Mouse (Mus musculus): ENCODE measurements around the gene Rmi2. TPM values are rescaled to one million over a fixed set of nuclear protein-coding genes. Genes with fewer than 3 reads are reported as not detected.

Rmi2 gene
- polyA plus RNA-seq, 1 experiment from 2014 or later, result 3.4 TPM

- no peak overlapping the region for H3K9ac ChIP-seq (ENCODE audit: low read depth, low read length)
- ATAC-seq (replicated peaks; ENCODE audit: low FRiP score), result no peak; the same call in 1 of the 2 replicates
- H3K9me3 ChIP-seq (ENCODE audit: control insufficient read depth, low read length), result peaks cover 4% of the 10 kb centered on the region; the same call in 1 of the 2 replicates
- no peak overlapping the region for H3K4me2 ChIP-seq
- no peak overlapping the region for H3K4me3 ChIP-seq (ENCODE audit: low read depth, low read length)
- H3K4me1 ChIP-seq (replicated peaks; ENCODE audit: control insufficient read depth, insufficient read depth, low read length), result 0 out of 2 replicates have a peak, but pooled peaks cover 4% of the 10 kb centered on the region
- H3K36me3 ChIP-seq (ENCODE audit: control insufficient read depth, insufficient read depth, low read length), result no peaks in the 10 kb centered on the region
- no peak for DNase-seq (ENCODE audit: low spot score)
- no peaks in the 10 kb centered on the region for H3K27me3 ChIP-seq (replicated peaks; ENCODE audit: control insufficient read depth, insufficient read depth, low read length)
- H3K27ac ChIP-seq (ENCODE audit: low read depth, low read length), result no peak overlapping the region
- WGBS, result 100% methylated on average over 1 of the region's 1 CpGs
These were observed 99.2 kb downstream of the Rmi2 start for GRCm38 (mm10) chr16:10934047-10934446.

- no peak overlapping the region for H3K4me2 ChIP-seq
- H3K9me3 ChIP-seq (ENCODE audit: control insufficient read depth, low read length), result no peaks in the 10 kb centered on the region
- H3K27ac ChIP-seq (ENCODE audit: low read depth, low read length), result no peak overlapping the region
- 58% methylated on average over 5 of the region's 5 CpGs for WGBS
- ATAC-seq (replicated peaks; ENCODE audit: low FRiP score) (no peak), DNase-seq (ENCODE audit: low spot score) (no peak)
- H3K4me1 ChIP-seq (replicated peaks; ENCODE audit: control insufficient read depth, insufficient read depth, low read length), result 0 out of 2 replicates have a peak, but pooled peaks cover 4% of the 10 kb centered on the region
- H3K4me3 ChIP-seq (ENCODE audit: low read depth, low read length), result no peak overlapping the region
- H3K36me3 ChIP-seq (ENCODE audit: control insufficient read depth, insufficient read depth, low read length), result no peaks in the 10 kb centered on the region
- no peak overlapping the region for H3K9ac ChIP-seq (ENCODE audit: low read depth, low read length)
- no peaks in the 10 kb centered on the region for H3K27me3 ChIP-seq (replicated peaks; ENCODE audit: control insufficient read depth, insufficient read depth, low read length)
These were observed 102.0 kb downstream of the Rmi2 start for GRCm38 (mm10) chr16:10936700-10937319.

GRCm38 (mm10) chr16:10937497-10937896 lies 102.6 kb downstream of the Rmi2 start:
- Histone ChIP-seq H3K4me2 (no peak overlapping the region), H3K36me3 (ENCODE audit: control insufficient read depth, insufficient read depth, low read length) (no peaks in the 10 kb centered on the region), H3K27ac (ENCODE audit: low read depth, low read length) (no peak overlapping the region), H3K4me3 (ENCODE audit: low read depth, low read length) (no peak overlapping the region), H3K9ac (ENCODE audit: low read depth, low read length) (no peak overlapping the region), H3K9me3 (ENCODE audit: control insufficient read depth, low read length) (no peaks in the 10 kb centered on the region), H3K27me3 (replicated peaks; ENCODE audit: control insufficient read depth, insufficient read depth, low read length) (no peaks in the 10 kb centered on the region), H3K4me1 (replicated peaks; ENCODE audit: control insufficient read depth, insufficient read depth, low read length) (0 out of 2 replicates have a peak, but pooled peaks cover 4% of the 10 kb centered on the region)
- ATAC-seq (replicated peaks; ENCODE audit: low FRiP score), result no peak
- DNase-seq (ENCODE audit: low spot score), result no peak
- WGBS, result 57% methylated on average over 11 of the region's 11 CpGs

GRCm38 (mm10) chr16:10939932-10940331 lies 105.1 kb downstream of the Rmi2 start:
- no peak overlapping the region for H3K4me3 ChIP-seq (ENCODE audit: low read depth, low read length)
- 0 out of 2 replicates have a peak, but pooled peaks cover 4% of the 10 kb centered on the region for H3K4me1 ChIP-seq (replicated peaks; ENCODE audit: control insufficient read depth, insufficient read depth, low read length)
- WGBS, result 83% methylated on average over 4 of the region's 4 CpGs
- no peak overlapping the region for H3K27ac ChIP-seq (ENCODE audit: low read depth, low read length)
- DNase-seq (ENCODE audit: low spot score) (no peak), ATAC-seq (replicated peaks; ENCODE audit: low FRiP score) (no peak)
- H3K4me2 ChIP-seq, result no peak overlapping the region
- no peak overlapping the region for H3K9ac ChIP-seq (ENCODE audit: low read depth, low read length)
- H3K27me3 ChIP-seq (replicated peaks; ENCODE audit: control insufficient read depth, insufficient read depth, low read length), result no peaks in the 10 kb centered on the region
- H3K36me3 ChIP-seq (ENCODE audit: control insufficient read depth, insufficient read depth, low read length), result no peaks in the 10 kb centered on the region
- H3K9me3 ChIP-seq (ENCODE audit: control insufficient read depth, low read length), result no peaks in the 10 kb centered on the region

- Histone ChIP-seq H3K36me3 (ENCODE audit: control insufficient read depth, insufficient read depth, low read length) (no peaks in the 10 kb centered on the region), H3K4me1 (replicated peaks; ENCODE audit: control insufficient read depth, insufficient read depth, low read length) (0 out of 2 replicates have a peak, but pooled peaks cover 4% of the 10 kb centered on the region), H3K27me3 (replicated peaks; ENCODE audit: control insufficient read depth, insufficient read depth, low read length) (no peaks in the 10 kb centered on the region), H3K4me2 (no peak overlapping the region), H3K27ac (ENCODE audit: low read depth, low read length) (no peak overlapping the region), H3K4me3 (ENCODE audit: low read depth, low read length) (no peak overlapping the region), H3K9me3 (ENCODE audit: control insufficient read depth, low read length) (no peaks in the 10 kb centered on the region), H3K9ac (ENCODE audit: low read depth, low read length) (no peak overlapping the region)
- ATAC-seq (replicated peaks; ENCODE audit: low FRiP score), result no peak
- 82% methylated on average over 2 of the region's 2 CpGs for WGBS
- DNase-seq (ENCODE audit: low spot score), result no peak
These were observed 105.8 kb downstream of the Rmi2 start for GRCm38 (mm10) chr16:10940661-10941060.

Other genes starting within 250 kb of the Rmi2 start
- gene Socs1, start 49.5 kb upstream of the Rmi2 start, polyA plus RNA-seq (2014; fragmentation: Nextera tagmentation; extraction: Ambion mirVana), result 3.2 and 3.5 TPM in 2 replicates
- not detected in 2 replicates for gene Tnp2, start 46.4 kb upstream of the Rmi2 start, polyA plus RNA-seq (2014; fragmentation: Nextera tagmentation; extraction: Ambion mirVana)
- not detected in 2 replicates for gene Prm3, start 44.1 kb upstream of the Rmi2 start, polyA plus RNA-seq (2014; fragmentation: Nextera tagmentation; extraction: Ambion mirVana)
- not detected in 2 replicates for gene Prm2, start 38.9 kb upstream of the Rmi2 start, polyA plus RNA-seq (2014; fragmentation: Nextera tagmentation; extraction: Ambion mirVana)
- gene Prm1, start 29.2 kb upstream of the Rmi2 start, polyA plus RNA-seq (2014; fragmentation: Nextera tagmentation; extraction: Ambion mirVana), result not detected in 2 replicates
- not detected in 2 replicates for gene Gm11172, start 22.1 kb upstream of the Rmi2 start, polyA plus RNA-seq (2014; fragmentation: Nextera tagmentation; extraction: Ambion mirVana)
- 17.0 and 18.0 TPM in 2 replicates for gene Snn, start 225.9 kb downstream of the Rmi2 start, polyA plus RNA-seq (2014; fragmentation: Nextera tagmentation; extraction: Ambion mirVana)
- gene Litaf, start 231.1 kb downstream of the Rmi2 start, polyA plus RNA-seq (2014; fragmentation: Nextera tagmentation; extraction: Ambion mirVana), result 53.6 and 56.0 TPM in 2 replicates